Mouse (Mus musculus) testis, postnatal 10 days (tissue): ENCODE data around the gene Pck1.
"Not testable (repeated sequence)": the region's sequence is repeated elsewhere in the genome, so short reads cannot be mapped to it uniquely, and the experiment has no call there.

ENCODE experiments used
- DNase-seq: peaks from one replicate; pipeline ENCODE4 v3.0.0; 2021; ENCODE audit warnings: low spot score

The Pck1 gene

GRCm38 (mm10) chr2:173152436-173153151 is at the start of gene Pck1:
Gene Pck1, plus strand, starts transcription at chr2:173153048.
- no peak for DNase-seq

DNA sequence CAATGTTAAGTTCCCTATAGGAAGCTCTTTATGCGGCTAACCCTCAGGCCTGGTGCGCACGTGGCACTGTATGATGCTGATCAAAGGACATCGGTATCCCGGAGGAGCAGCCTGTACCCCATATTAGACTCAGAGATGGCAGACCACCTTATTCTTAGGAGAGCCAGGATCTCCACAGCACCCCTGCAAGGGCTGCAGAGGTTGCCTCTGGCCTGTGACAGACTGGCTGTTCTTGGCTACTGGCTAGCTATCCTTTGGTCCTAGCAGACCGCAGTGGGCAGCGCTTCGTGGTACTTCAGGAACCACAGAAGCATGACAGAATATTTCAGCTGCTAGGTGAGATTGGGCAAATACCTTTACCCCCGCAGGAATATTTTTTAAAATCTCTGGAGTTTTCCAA is 46.4 kb upstream of the Pck1 start:
- no peak for DNase-seq

DNA sequence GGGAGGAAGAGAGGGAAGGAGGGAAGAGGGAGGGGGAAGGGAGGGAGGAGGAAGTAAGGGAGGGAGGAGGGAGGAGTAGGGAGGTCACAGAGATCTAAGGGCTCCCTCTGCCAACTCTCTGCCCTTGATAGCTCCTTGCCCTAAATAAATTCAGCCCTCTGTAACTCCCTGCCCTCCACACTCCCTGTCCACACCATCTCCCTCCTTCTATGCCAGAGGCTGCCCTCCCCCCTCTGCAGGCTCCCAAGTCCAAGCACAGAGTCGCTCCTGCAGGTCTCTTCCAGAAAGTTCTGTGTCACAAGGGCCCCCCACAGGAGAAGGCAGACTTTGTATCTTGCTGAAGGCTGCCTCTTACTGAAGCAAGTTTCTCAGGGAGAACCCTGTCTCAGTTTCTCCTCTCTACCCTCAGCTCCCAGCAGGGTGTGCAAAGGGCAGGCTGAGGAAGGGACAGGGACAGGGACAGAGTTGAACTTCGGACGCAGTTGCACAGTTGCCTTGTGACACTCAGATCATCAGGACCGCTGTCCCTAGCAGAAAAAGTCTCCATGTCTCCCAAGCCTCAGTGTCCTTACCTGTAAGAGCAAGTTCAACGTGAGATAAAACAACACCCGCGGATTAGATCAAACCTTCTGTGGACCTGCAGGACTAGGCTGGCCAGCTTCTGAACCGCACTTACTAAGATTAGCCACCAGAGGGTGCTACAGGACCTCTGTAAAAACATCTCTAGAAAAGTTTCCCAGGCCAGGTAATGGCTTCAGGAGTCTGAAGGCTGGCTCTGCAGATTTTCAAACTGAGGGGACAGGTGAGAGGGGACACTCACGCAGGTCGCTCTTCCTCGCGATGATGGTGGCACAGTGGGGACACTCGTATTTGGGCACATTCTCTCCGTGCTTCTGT is 45.7 kb upstream of the Pck1 start:
- DNase-seq: peak; percentile 67

- DNase-seq: no peak
Measured at GRCm38 (mm10) chr2:173108509-173109190, 44.2 kb upstream of the Pck1 start.

- DNase-seq: no peak
Measured at GRCm38 (mm10) chr2:173109510-173109909, 43.3 kb upstream of the Pck1 start.

DNA sequence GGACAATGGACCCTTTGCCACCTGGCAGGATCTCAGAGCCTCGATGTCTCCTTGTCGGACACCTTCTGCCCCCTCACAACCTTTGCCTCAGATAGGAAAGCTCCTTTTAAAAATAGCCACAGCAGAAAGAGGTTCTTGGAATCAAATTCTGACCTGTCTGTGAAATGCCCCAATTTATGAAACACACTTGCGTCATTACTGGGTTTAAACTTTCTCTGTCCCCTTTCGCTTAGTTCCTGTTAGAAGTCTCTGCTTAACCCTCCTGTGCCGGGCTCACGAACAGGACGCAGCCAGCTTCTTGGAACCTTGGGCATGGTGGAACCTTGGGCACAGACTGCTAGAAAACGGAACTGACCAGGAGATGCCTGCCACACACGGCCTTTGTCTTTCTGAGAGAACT is 42.3 kb upstream of the Pck1 start:
- no peak for DNase-seq

DNA sequence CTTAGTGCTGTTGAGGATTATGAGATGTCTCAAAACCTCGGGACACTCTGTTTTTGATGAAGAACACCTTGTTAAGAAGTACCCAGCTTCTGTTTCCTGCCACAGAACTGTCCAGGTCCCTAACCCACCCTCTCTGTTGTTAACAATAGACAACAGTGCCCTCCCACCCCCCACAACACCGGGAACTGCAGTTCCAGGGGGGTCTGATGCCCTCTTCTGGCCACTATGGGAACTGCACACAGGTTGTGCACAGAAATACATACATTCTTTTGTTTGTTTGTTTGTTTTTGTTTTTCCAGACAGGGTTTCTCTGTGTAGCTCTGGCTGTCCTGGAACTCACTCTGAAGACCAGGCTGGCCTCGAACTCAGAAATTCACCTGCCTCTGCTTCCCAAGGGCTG is 39.1 kb upstream of the Pck1 start:
- not testable (repeated sequence) for DNase-seq

DNA sequence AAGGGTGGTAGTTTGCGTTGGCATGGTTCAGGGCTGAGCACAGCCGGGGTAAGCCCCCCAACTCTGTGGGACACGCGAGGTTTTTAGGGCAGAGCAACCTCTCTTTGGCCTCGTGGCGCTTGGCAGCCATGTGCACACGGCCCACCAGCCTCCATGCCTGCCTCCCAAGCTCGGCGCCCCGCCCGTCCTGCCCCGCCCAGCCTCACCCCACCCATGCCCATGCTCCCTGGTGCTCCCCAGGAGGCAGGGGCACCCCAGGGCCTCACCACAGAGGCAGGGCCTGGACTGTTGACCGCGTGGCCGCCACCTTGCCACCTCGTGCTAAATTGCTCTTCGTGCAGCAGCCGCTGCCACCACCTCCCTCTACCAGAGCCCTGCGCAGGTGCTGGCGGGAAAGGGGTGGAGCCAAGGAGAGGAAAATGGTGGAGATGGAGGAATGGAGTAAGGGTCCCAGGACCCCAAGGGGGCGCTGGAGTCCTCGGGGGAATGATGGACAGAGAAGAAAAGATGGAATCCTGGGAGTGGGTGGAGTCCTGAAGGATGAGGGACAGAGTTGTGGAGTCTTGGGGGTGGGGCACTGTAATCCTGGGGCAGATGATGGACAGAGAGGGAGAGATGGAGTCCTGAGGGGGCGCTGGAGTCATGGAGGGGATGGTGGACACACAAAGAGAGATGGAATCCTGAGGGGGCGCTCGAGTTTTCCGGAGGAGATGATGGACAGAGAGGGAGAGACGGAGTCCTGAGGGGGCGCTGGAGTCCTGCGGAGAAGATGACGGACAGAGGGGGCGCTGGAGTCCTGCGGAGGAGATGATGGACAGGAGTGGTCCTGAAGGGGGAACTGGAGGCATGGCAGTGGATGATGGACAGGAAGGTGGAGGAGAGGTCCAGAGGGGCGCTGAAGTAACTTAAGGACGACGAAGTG is 33.6 kb upstream of the Pck1 start, which contains the start of gene Ctcfl:
Ctcfl (minus strand) TSS at position 503 of the 922 bp plus-strand sequence.
- DNase-seq: peak; percentile 62

- not testable (repeated sequence) for DNase-seq
Measured at GRCm38 (mm10) chr2:173120117-173120516, 32.7 kb upstream of the Pck1 start.

DNA sequence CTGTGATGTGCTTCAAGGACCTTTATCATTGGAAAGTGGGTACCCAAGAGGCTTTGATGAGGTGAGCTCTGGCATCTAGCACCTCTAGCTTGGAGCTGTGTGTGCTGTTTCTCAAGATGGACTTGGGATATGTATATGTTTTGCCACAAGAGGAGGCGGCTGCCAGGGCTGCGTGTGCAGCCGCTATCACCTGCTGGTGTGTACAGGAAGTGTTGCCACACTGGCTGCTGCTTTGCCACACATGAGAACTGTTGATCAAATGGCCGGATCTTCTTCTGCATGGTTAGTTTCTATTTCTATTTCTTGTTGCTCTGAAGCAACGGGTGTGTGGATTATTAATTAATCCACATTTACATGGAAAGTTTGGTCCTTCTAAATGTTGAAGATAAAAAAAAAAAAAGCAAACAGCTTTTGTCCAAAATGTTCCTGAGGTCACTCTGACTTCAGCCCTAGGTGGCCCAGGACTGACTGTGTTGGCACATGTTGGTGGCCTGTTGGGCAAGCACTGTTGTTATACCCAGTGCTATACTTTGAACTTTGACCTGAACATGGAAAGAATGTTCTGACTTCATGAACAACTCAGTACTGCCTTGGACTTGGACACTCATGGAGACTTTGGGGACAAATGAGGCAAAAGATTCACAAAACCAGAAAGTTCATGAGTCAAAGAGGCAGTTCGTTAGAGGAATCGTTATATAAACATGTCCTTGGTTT is 28.7 kb upstream of the Pck1 start:
- DNase-seq: no peak

DNA sequence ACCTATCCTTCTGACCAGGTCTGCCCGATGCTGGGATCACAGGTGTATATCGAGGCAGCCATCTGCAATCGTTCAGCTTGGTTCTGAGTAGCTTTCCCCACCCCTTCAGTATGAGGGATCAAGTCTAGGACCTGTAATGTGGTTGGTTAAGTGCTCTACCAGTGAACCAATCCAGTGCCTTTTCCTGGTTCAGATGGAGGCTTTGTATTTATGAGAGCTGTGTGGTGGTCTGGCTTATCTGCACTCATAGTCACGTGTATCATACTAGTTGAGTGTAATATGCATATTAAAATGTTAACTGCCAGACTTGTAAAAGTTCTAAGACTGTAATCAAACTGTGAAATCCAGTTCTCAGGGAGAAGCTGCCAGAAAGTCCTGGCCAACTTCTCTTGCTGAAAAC is 26.5 kb upstream of the Pck1 start:
- no peak for DNase-seq

GRCm38 (mm10) chr2:173129111-173129510 is 23.7 kb upstream of the Pck1 start:
- no peak for DNase-seq

- DNase-seq: no peak
Measured at GRCm38 (mm10) chr2:173132262-173132661, 20.6 kb upstream of the Pck1 start.

- no peak for DNase-seq
Measured at GRCm38 (mm10) chr2:173132794-173133300, 20.0 kb upstream of the Pck1 start.

DNA sequence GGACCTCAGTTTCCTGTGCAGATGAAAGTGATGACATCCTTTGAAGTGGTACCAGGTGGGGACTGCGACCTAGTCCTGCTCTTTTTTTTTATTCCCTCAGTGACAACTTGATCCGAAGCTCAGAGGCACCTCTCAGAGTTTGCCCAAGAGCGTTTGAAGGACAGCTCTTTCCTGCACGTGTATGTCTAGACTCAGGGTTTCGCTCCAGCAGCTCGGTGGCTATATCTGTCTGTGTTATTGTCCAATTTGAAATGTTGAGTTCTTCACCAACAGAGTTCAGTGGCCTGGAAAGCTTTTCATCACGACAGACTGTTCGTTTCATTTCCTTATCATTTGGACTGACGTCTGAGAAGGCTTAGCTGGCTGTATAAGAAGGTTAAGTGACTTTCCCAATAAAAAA is 18.2 kb upstream of the Pck1 start:
- no peak for DNase-seq

DNA sequence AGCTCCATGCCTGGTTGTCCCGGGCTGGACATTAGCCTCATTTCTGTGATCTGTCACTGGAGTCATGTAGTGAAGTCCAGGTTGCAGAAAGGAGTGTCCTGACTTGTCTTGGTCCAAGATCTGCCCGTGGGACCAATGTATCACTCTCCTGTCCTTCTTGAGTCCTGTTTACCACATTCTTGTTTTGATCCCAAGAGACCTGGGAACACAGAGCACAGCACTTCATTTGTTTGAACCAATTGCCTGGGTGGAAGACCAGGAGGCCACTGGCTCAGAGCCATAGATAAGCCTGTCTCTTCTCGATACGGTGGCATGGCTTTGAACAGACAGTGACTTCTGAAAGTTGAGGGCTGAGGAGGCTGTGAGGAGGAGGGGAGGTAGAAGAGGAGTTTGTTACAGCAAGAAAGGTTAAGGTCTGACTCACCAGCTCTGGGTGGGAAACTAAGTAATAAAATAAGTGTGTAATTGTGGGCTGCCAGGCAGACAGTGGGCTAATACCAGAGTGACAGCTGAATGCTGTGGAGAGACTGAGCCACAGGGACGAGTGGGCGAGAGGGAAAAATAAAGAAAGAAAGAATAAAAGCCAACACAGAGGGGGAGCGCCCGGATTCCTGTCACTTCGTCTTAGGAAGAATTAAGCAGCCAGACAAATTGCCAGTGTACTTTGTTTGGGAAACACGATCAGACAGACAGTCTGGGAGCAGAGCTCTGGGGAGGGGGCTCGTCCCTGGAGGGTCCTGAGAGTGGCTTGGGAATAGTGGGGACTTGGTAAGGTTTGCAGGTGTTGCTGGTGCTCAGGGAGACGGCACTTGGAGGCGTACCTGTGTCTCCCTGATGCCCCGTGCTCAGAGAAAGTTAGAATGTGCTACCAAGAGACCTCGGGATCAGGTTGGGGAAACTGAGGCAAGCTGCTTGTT is 14.3 kb upstream of the Pck1 start:
- DNase-seq: no peak

DNA sequence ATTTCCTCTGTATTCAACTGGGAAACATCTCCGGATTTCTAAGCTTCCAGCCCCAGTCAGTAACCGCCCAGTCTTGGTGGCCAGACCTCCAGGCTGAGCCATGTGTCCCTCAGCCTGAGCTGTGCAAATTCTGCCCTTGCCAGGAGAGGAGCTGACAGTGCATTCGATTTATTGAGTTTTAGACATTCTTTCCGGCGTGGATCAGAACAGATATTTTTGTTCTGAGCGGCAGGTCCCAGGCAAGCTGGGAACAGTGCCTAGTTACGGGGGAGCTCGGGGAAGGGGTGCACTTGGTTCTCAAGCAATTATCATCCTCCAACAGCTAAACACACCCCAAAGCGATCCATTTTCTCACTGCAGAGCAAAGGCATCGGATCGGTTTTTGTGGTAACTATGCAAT is 9.2 kb upstream of the Pck1 start:
- no peak for DNase-seq

DNA sequence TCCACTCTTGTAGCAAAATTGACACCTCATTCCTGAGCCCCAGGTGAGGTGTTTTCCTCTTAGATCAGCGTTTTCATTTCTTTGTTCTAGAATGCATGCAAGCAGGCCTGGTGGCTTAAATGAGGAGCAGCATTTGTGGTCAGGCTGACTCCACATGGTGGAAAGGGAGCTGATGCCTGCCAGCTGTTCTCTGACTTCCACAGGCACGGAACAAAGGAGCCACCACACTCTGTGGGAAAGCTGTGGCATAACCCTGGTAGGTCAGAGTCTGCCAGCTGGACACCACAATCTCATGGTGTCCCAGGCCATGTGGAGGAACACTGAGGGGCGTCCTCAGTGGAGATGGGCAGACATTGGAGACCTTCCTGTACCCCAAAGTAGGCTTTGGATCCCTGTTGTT is 7.0 kb upstream of the Pck1 start:
- DNase-seq: no peak

DNA sequence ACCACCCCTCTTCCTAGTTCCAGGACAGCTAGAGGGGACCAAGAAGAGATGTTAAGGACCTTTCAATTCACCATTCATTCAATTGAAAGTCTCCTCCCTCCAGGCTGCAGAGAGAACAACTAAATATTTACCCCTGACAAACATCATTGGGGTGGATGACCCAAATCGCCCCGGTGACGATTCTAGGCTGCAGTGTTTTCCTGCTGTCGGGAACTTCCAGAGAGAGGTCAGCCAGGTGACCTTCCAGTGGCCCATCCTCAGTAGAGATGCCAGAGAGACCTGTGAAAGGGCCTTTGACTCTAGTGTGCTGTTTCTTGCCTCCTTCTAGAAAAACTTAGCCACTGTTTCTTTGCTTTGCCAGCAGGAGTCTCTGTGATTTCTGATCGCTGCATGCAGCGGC is 6.1 kb upstream of the Pck1 start:
- DNase-seq: no peak

DNA sequence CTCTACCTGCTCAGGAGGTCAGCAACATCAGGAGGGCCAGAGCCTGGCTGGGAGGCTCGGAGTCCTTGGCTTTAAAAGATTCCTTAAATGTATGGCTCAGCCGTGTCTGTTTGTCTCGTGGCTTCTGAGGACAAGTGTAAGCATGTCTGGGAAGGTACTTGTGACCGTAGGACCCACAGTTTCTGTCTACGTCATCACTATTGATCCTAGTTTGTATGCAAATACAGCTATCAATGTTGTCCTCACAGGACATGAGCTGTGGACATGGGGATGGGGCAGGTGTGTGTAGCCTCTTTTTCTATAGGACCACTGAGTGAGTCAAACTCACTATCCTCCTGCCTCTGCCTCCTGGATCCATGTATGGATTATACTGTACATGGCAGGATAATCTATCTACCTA is 4.8 kb upstream of the Pck1 start:
- no peak for DNase-seq
